Mouse (Mus musculus) MEL (cell line): ENCODE measurements around the gene Emx1. TPM values are rescaled to one million over a fixed set of nuclear protein-coding genes. Genes with fewer than 3 reads are reported as not detected.
"Not testable (repeated sequence)": the region's sequence is repeated elsewhere in the genome, so short reads cannot be mapped to it uniquely, and the experiment has no call there.

Experiments
- DNase-seq: peaks from one replicate; pipeline ENCODE4 v3.0.0; 2011; ENCODE audit warnings: low read depth, low spot score
- H3K27ac ChIP-seq: 2 replicates; pipeline ENCODE4 v1.5.1; 2012; ENCODE audit warnings: low read depth, mild to moderate bottlenecking, control low read depth, low read length, moderate library complexity; ENCODE audit not compliant: control insufficient read depth
- H3K27me3 ChIP-seq, 2 experiments: fragments of 150-350 bp in 1 of 2; sonication (generic) in 1 of 2; 2 replicates each; pipeline ENCODE4 v1.6.1; 2012; ENCODE audit warnings: low read length in 2 of 2, mild to moderate bottlenecking in 2 of 2, improper control_type of control experiment in 1 of 2, moderate library complexity in 1 of 2; ENCODE audit not compliant: insufficient read depth in 2 of 2, control insufficient read depth in 1 of 2
- H3K36me3 ChIP-seq, 2 experiments: 2 replicates each; pipeline ENCODE4 v1.6.1; 2012 to 2014; ENCODE audit warnings: low read length in 2 of 2, improper control_type of control experiment in 1 of 2, inconsistent platforms in 1 of 2, mild to moderate bottlenecking in 1 of 2; ENCODE audit not compliant: insufficient read depth in 2 of 2, control insufficient read depth in 1 of 2
- H3K4me1 ChIP-seq, 2 experiments: fragments of 150-350 bp in 1 of 2; sonication (generic) in 1 of 2; 2 replicates each; pipeline ENCODE4 v1.6.1; 2012; ENCODE audit warnings: low read length in 2 of 2, improper control_type of control experiment in 1 of 2, mild to moderate bottlenecking in 1 of 2; ENCODE audit not compliant: insufficient read depth in 2 of 2, control insufficient read depth in 1 of 2
- H3K4me3 ChIP-seq, 2 experiments: fragments of 150-350 bp in 1 of 2; sonication (generic) in 1 of 2; 2 replicates each; pipeline ENCODE4 v1.5.1; 2012; ENCODE audit warnings: low read depth in 2 of 2, low read length in 2 of 2, mild to moderate bottlenecking in 2 of 2, moderate library complexity in 2 of 2, control low read depth in 1 of 2, improper control_type of control experiment in 1 of 2; ENCODE audit not compliant: control insufficient read depth in 1 of 2, insufficient read depth in 1 of 2
- H3K79me2 ChIP-seq: 2 replicates; pipeline ENCODE4 v1.6.1; 2012; ENCODE audit warnings: mild to moderate bottlenecking, low read length, moderate library complexity; ENCODE audit not compliant: control insufficient read depth, poor library complexity, insufficient read depth
- H3K9ac ChIP-seq: 2 replicates; pipeline ENCODE4 v1.6.1; 2012; ENCODE audit warnings: low read depth, mild to moderate bottlenecking, control low read depth, low read length, moderate library complexity; ENCODE audit not compliant: control insufficient read depth, poor library complexity, severe bottlenecking
- H3K9me3 ChIP-seq: fragments of 150-350 bp; sonication (generic); replicated peaks from 2 replicates; pipeline ENCODE4 v1.6.1; 2012; ENCODE audit warnings: mild to moderate bottlenecking, low read length, improper control_type of control experiment, moderate library complexity; ENCODE audit not compliant: insufficient read depth
- CTCF ChIP-seq, 3 experiments: IDR thresholded peaks in 2 of 3; conservative IDR thresholded peaks in 1 of 3; 2 replicates each; pipeline ENCODE4 v1.5.1; 2011 to 2012; ENCODE audit warnings: low read length in 3 of 3, low read depth in 2 of 3, mild to moderate bottlenecking in 2 of 3, improper control_type of control experiment in 1 of 3, inconsistent platforms in 1 of 3, mixed read lengths in 1 of 3, moderate library complexity in 1 of 3; ENCODE audit not compliant: control insufficient read depth in 1 of 3, insufficient read depth in 1 of 3, poor library complexity in 1 of 3, severe bottlenecking in 1 of 3
- EP300 ChIP-seq, 2 experiments: IDR thresholded peaks; 2 replicates each; pipeline ENCODE4 v1.6.1; 2011; ENCODE audit warnings: improper control_type of control experiment in 2 of 2, low read length in 2 of 2, low read depth in 1 of 2, mild to moderate bottlenecking in 1 of 2
- ETS1 ChIP-seq: IDR thresholded peaks from 2 replicates; pipeline ENCODE4 v1.6.1; 2012; ENCODE audit warnings: low read depth, mild to moderate bottlenecking, inconsistent platforms, low read length, improper control_type of control experiment, moderate library complexity
- GATA1 ChIP-seq: IDR thresholded peaks from 2 replicates; pipeline ENCODE4 v1.6.1; 2011; ENCODE audit warnings: low read depth, low read length, improper control_type of control experiment
- RAD21 ChIP-seq: IDR thresholded peaks from 2 replicates; pipeline ENCODE4 v1.6.1; 2011; ENCODE audit warnings: mild to moderate bottlenecking, low read depth, low read length, improper control_type of control experiment
- RCOR1 ChIP-seq: IDR thresholded peaks from 2 replicates; pipeline ENCODE4 v1.6.1; 2012; ENCODE audit warnings: low read depth, mild to moderate bottlenecking, inconsistent platforms, low read length, improper control_type of control experiment
- SIN3A ChIP-seq: IDR thresholded peaks from 2 replicates; pipeline ENCODE4 v1.6.1; 2012; ENCODE audit warnings: low read length, improper control_type of control experiment, inconsistent platforms
- SMC3 ChIP-seq: IDR thresholded peaks from 2 replicates; pipeline ENCODE4 v1.6.1; 2011; ENCODE audit warnings: low read depth, low read length, improper control_type of control experiment
- TAL1 ChIP-seq: IDR thresholded peaks from 2 replicates; pipeline ENCODE4 v1.6.1; 2012; ENCODE audit warnings: mild to moderate bottlenecking, inconsistent platforms, low read length, moderate library complexity, mixed read lengths
- TBP ChIP-seq: IDR thresholded peaks from 2 replicates; pipeline ENCODE4 v1.8.0; 2011; ENCODE audit warnings: low read depth, low read length, improper control_type of control experiment
- TCF12 ChIP-seq: IDR thresholded peaks from 2 replicates; pipeline ENCODE4 v1.6.1; 2014; ENCODE audit warnings: low read depth, mild to moderate bottlenecking, inconsistent platforms, low read length, improper control_type of control experiment, moderate library complexity
- polyA plus RNA-seq, 2 experiments: library from polyadenylated mRNA; stranded (reverse) in 1 of 2; unstranded in 1 of 2; fragments of >175 nt in 1 of 2; fragments of >200 nt in 1 of 2; gene quantifications; 2 replicates each; pipeline versions ENCODE4 v1.2.1 to v1.2.4; 2012; ENCODE audit warnings: low replicate concordance in 2 of 2, low read depth in 1 of 2; ENCODE audit not compliant: insufficient read length in 2 of 2, insufficient read depth in 1 of 2, missing spikeins in 1 of 2
- total RNA-seq: library from RNA; depleted of rRNA; stranded (reverse); fragments of 300-350 nt; gene quantifications from 2 replicates; pipeline ENCODE4 v1.2.3, GENCODE M21; 2012

The Emx1 gene
- total and polyA plus RNA-seq, 3 experiments: not detected

GRCm38 (mm10) chr6:85158040-85158804 lies 29.0 kb upstream of the Emx1 start:
- Histone ChIP-seq H3K27ac (peak overlapping the region; percentile 62), H3K27me3 (peaks cover 3 to 11% of the 10 kb centered on the region in 2 experiments), H3K9ac (peak overlapping the region; percentile 23; the same call in 1 of the 2 replicates), H3K4me3 (0 out of 4 replicates have a peak overlapping the region, but pooled peaks of 1 of the 2 experiments have one; percentile 9)
- not testable (repeated sequence) for H3K79me2 ChIP-seq, H3K9me3 ChIP-seq, H3K36me3 ChIP-seq, H3K4me1 ChIP-seq
- TF ChIP-seq RCOR1 (peak; percentile 68), SMC3 (peak; percentile 25; the same call in 1 of the 2 replicates), EP300 (IDR thresholded peaks at IDR 0.05; ENCODE audit: low read depth in 1 of 2, low read length in 2 of 2) (peak; percentile 67 to 75; a peak in 3 of 4 replicates), GATA1 (peak; percentile 78), TBP (0 out of 2 replicates have a peak, but pooled peaks have one; percentile 21), SIN3A (peak; percentile 45; the same call in 1 of the 2 replicates), ETS1 (peak; percentile 45), CTCF (IDR thresholded peaks at IDR 0.05 in 2 of 3, conservative IDR thresholded peaks at IDR 0.05 in 1 of 3; ENCODE audit: control insufficient read depth in 1 of 3, insufficient read depth in 1 of 3, low read depth in 2 of 3, low read length in 3 of 3, poor library complexity in 1 of 3, severe bottlenecking in 1 of 3) (peak; percentile 35 to 61 (median 46)), TAL1 (peak; percentile 71), TCF12 (peak; percentile 83)
- DNase-seq: peak; percentile 85

- H3K4me3 ChIP-seq, H3K27ac ChIP-seq, H3K9ac ChIP-seq, H3K79me2 ChIP-seq: not testable (repeated sequence)
- TF ChIP-seq RAD21 (peak; percentile 43), CTCF (IDR thresholded peaks at IDR 0.05 in 2 of 3, conservative IDR thresholded peaks at IDR 0.05 in 1 of 3; ENCODE audit: control insufficient read depth in 1 of 3, insufficient read depth in 1 of 3, low read depth in 2 of 3, low read length in 3 of 3, poor library complexity in 1 of 3, severe bottlenecking in 1 of 3) (peak; percentile 56 to 84 (median 64); a peak in 5 of 6 replicates), SMC3 (peak; percentile 53)
- TF ChIP-seq, all 39 proteins: peak for 3; not testable (repeated sequence) for 36
- not testable (repeated sequence) for H3K4me1 ChIP-seq, H3K36me3 ChIP-seq, H3K9me3 ChIP-seq
- H3K27me3 ChIP-seq: peaks cover 5 to 15% of the 10 kb centered on the region in 2 experiments
- DNase-seq: peak; percentile 75
Observed at GRCm38 (mm10) chr6:85159092-85159760, 28.0 kb upstream of the Emx1 start.
